Mouse (Mus musculus) gastrocnemius, adult 2 months (tissue): ENCODE measurements around the gene Itpr1. TPM values are rescaled to one million over a fixed set of nuclear protein-coding genes. Genes with fewer than 3 reads are reported as not detected.
A peak's percentile ranks its signal among the peaks of the same experiment; 100 is the strongest.

Experiments
- DNase-seq: peaks from one replicate; pipeline ENCODE4 v3.0.0; 2022
- H3K27ac ChIP-seq: fragments of 200-600 bp; 2 replicates; pipeline ENCODE4 v1.8.1; 2022; ENCODE audit warnings: mild to moderate bottlenecking
- H3K4me3 ChIP-seq: fragments of 200-600 bp; 2 replicates; pipeline ENCODE4 v1.8.1; 2022; ENCODE audit warnings: mild to moderate bottlenecking, moderate library complexity
- CTCF ChIP-seq: fragments of 200-600 bp; IDR thresholded peaks from 2 replicates; pipeline ENCODE4 v1.8.1; 2022; ENCODE audit warnings: antibody characterized with exemption, mild to moderate bottlenecking, moderate library complexity
- intact Hi-C: fragments of 180-260 bp; cut with DNase I; formaldehyde crosslinking; loops from one replicate; pipeline ENCODE4 v1.15.1; 2025
- total RNA-seq, 2 experiments: library from RNA; stranded (reverse); gene quantifications; 2 replicates each; pipeline ENCODE4 v1.2.3; 2021

The Itpr1 gene
- total RNA-seq, 2 experiments from 2014 or later, result 14.1 to 21.3 TPM

DNA sequence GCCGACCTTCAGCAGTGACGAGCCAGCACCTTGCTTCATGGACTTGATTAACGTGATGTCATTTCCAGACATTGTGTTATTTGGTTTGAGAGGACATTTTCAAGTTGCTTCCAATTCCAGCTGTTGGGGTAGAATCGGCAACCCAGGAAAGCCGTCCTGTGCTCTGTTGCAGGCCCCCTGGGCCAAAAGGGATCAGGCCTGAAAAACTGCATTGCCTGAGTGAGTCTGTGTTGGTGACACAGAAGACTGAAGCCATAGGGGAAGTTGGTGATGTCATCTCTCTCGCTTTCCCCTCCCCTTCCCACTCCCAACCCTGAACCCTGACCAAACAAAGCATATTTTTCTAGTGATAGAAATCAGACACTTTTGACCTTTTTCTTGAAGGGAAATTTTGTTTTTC, 114.7 kb downstream of the Itpr1 start:
- H3K27ac ChIP-seq, result peak overlapping the region; percentile 66
- no peak for DNase-seq
- intact Hi-C loops, result loop anchor here (10.0 kb wide), 1 partner anchor 247 kb away; no protein-coding TSS in a partner anchor
- no peak overlapping the region; the same call in 1 of the 2 replicates for H3K4me3 ChIP-seq
- no peak for TF ChIP-seq CTCF

DNA sequence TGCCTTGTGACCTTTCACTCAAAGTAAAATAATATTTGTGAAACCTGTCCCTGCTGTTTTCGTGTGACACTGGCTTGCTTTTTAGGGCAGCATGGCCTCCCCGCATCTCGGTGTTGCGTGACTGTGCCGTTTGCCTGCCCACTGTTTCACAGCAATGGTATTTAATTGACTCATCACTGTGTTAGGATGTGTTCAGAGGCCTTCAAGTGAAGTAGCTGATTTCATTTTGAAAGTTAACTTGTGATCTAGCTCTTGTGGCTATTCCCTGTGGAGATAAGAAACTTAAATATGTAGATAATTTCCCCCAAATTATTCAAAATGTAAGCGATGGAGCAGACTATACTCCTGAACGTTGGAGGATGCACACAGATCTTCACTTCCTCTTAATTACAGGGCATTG, 115.4 kb downstream of the Itpr1 start:
- no peak for DNase-seq
- intact Hi-C loops, result loop anchor here (10.0 kb wide), 1 partner anchor 247 kb away; no protein-coding TSS in a partner anchor
- Histone ChIP-seq H3K27ac (no peak overlapping the region), H3K4me3 (no peak overlapping the region)
- TF ChIP-seq CTCF, result no peak

DNA sequence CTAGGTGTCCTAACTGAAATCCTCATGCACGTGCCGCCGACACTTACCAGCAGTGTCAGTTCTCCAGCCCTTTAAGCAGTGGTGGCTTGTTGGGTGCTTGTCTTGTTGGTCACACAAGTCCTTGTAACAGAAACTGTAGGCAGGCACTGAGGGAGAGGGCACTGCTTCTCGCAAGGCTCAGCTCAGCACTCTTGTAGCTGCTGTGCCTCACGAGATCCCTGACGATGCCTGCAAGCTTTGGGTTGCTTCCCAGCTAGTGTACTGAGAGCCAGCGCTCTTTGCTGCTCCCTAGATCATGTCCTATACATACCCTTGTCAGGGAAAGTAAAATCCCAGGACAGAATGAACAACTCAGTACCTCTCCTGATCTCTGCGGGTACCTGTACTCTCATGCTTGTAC, 117.6 kb downstream of the Itpr1 start:
- no peak for DNase-seq
- H3K4me3 ChIP-seq, result no peak overlapping the region
- TF ChIP-seq CTCF, result no peak
- intact Hi-C loops, result no loop called here
- no peak overlapping the region for H3K27ac ChIP-seq

DNA sequence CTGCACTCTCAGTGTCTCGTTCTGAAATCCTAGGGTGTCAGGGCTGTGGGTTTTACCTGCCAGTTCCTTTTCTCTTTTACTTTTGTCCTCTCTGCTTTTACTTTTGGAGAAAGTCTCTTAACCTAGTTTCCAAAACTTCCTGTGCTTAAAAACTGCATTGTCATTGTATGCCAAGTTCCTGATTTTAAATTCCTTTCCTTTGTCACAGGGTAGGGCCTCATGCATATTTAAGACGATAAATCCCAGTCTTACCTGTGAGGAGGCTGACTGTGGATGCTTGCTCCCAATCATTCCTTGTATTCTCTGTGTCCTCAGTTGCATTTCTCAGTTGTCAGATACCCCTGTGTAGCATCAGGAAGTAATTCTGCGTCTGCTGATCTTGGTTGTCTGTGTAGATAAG, 118.4 kb downstream of the Itpr1 start:
- intact Hi-C loops, result no loop called here
- no peak overlapping the region for H3K4me3 ChIP-seq
- TF ChIP-seq CTCF, result no peak
- no peak for DNase-seq
- no peak overlapping the region for H3K27ac ChIP-seq

DNA sequence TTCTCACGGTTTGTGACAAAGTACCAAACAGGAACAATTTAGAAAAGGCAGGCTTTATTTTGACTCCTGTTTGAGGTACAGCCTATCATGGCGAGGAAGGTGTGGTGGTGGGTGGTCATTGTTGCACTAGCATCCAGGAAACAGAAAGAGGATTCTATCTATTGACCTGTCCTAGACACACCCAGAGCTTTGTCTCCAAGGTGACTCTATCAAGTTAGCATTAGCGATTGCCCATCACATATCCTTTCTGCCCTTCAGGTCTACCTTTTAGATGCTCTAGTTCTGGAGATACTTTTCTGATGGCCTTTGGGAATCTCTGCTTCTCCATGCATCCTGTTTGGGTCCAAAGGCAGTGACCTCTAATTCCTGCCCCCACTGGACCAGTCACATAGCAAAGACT, 121.2 kb downstream of the Itpr1 start:
- intact Hi-C loops, result no loop called here
- Histone ChIP-seq H3K27ac (no peak overlapping the region), H3K4me3 (no peak overlapping the region)
- no peak for TF ChIP-seq CTCF
- DNase-seq, result no peak

DNA sequence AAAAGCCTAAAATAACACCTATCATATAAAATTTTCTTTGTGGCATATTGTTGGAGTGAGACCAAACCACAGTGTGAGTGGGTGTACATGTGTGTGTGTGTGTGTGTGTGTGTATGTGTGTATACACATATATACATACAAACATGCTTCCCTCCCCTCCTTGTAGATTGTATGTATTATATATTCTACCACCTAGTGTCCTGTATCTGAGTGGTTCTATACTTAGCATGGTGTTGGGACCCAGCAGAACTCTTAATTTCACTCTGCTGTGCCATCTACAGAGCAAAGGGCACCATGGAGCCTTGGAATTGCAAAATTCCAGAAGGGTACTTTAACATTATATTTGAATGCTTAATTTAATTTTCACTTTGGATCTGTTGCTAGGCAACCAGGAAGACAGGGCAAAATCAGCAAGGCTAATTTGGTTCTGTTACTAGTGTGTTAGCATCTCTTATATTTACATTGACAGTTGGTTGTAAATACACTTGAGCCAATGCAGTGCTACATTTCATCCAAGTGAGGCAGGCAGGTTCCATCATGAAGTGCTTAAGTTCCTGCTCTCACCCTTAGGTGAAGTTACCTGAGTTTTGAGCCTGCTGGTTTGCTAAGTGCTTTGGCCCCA, 122.4 kb downstream of the Itpr1 start:
- Histone ChIP-seq H3K4me3 (no peak overlapping the region), H3K27ac (no peak overlapping the region)
- no peak for DNase-seq
- TF ChIP-seq CTCF, result no peak
- intact Hi-C loops, result no loop called here

DNA sequence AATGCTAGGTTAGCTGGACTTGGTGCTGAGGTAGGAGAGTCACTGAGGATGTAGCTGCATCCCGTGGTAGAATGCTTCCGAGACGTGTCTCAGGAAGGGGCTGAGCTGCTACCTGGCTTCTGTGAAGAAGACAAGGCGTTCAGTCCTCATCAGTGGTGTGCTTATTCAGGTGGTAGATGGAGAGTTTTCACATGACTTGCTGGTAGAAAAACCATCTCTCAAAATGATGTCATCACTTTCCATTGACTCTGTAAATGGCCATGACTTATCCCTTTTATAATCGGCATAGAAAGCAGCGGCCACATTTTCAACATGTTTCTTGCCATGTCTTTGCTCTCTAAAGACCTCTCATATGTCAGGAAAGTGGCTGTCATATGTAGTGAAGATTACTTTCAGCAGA, 123.6 kb downstream of the Itpr1 start:
- TF ChIP-seq CTCF, result no peak
- no peak for DNase-seq
- intact Hi-C loops, result no loop called here
- H3K4me3 ChIP-seq, result no peak overlapping the region
- no peak overlapping the region for H3K27ac ChIP-seq

DNA sequence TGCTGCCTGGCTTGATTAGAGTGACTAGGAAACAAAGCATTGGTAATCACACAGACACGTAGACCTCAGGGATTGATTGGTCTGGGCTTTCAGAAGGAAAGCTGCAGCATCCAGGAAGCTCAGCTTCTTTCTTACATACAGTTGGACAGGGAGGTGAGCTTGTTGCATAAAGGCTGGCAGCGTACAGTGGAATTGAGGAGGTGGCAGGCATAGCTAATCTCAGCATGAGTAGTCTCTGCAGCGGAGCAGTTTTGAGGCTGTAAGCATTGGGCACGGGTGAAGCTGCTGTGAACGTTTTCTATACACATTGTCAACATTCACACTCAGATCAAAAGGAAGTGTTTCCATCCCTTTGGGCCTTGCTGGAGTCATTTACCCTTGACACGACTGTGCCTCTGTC, 124.4 kb downstream of the Itpr1 start:
- H3K4me3 ChIP-seq, result no peak overlapping the region
- H3K27ac ChIP-seq, result no peak overlapping the region
- TF ChIP-seq CTCF, result no peak
- intact Hi-C loops, result no loop called here
- no peak for DNase-seq

DNA sequence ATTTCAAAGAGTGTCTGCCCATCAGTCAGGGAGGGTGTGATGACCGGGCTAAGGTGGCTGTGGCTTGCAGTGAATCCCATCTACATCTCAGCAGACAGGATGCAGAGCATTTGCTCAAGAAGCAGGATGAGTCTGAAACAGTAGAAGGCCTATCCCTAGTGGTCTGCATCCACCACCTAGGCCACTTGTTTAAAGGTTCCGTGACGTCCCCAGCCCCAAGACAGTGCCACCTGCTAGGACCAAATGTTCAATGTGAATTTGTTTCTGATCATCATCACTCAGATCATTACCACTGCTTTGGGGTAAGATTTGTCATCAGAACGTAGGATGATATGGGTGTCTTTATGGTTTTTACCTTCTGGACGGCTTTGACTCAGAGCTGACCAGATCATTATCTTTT, 125.5 kb downstream of the Itpr1 start:
- intact Hi-C loops, result no loop called here
- no peak for DNase-seq
- Histone ChIP-seq H3K4me3 (no peak overlapping the region), H3K27ac (no peak overlapping the region)
- TF ChIP-seq CTCF, result no peak

DNA sequence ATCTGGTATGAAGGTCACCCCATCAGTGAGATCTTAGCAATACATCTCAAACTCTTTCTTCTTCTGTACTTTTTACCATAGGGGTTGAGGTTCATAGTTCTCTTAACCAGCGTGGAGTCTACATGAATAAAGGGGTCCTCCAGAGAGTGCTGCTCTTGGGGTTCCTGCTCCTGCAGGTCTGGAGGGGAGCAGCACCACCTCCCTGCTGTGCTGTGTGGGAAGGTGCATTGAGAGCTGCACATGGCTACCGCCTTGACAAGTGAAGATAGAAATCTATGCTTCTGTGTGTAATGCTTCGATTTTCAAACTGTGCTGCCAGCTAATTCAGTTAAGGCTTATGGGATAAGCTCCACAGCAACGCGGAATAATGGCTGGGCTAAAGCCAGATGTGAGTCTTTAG, 130.1 kb downstream of the Itpr1 start:
- Histone ChIP-seq H3K27ac (no peak overlapping the region), H3K4me3 (no peak overlapping the region)
- intact Hi-C loops, result no loop called here
- no peak for DNase-seq
- no peak for TF ChIP-seq CTCF

DNA sequence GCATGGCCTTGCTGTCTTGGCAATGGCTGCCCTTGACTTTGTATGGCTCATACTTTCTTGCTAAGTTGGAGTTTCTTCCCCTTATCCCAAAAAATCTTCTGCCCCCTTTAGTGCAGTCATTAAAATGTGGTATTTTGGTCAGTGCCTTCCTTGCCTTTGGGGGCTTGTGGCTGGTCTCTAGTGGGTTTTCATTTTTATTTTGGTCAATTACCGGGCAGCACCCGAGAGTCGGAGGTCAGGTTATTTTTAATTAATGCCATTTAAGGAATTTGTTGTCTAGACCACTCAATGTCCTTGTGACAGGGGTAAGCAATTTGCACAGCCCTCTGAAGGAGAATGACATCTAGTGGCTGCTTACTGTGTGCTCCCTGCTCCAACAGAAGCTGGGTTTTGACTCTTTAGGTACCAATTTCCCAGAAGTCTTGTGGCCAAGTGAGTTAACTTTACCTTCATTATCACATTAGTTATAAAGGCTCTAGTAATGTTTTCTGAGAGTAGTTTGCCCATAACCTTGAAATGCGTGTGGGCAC, 130.9 kb downstream of the Itpr1 start:
- TF ChIP-seq CTCF, result peak; percentile 57
- DNase-seq, result no peak
- intact Hi-C loops, result no loop called here
- H3K4me3 ChIP-seq, result no peak overlapping the region
- H3K27ac ChIP-seq, result no peak overlapping the region

DNA sequence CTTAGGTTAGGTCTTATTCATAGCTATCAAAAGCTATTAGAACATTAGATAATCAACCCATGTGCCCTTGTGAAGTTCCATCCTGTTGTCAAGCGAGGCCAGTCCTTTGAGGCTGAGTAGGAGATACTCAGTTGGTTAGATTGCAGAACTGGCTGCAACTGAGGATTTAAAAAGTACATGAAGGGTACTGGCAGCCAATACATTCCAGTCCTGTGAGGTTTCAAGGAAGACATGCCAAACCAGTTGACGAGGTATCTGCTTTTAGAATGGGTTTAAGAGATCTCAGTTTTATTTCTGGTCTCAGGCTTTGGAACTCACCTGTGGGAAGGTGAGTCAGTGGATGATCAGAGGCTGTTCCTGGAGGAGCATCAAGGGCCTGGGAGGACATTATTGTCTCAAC, 137.9 kb downstream of the Itpr1 start:
- TF ChIP-seq CTCF, result no peak
- DNase-seq, result no peak

DNA sequence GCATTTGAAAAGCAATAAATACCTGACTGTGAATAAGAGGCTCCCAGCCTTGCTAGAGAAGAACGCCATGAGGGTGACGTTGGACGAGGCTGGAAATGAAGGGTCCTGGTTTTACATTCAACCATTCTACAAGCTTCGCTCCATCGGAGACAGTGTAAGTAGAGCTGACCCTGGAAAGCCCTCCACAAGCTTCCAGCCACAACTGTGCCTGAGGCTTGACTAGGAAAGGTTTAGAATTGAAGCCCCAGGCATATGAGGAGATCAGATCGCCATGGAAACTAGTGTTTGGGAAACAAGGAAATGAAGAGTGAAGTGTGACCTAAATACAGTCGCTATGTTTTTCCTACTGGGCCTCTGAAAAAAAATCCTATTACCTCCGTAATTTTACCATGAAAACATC, 139.1 kb downstream of the Itpr1 start:
- H3K27ac ChIP-seq, result peak overlapping the region; percentile 25
- intact Hi-C loops, result loop anchor here (5.0 kb wide), 1 partner anchor 250 kb away; no protein-coding TSS in a partner anchor
- no peak overlapping the region for H3K4me3 ChIP-seq
- no peak for TF ChIP-seq CTCF
- DNase-seq, result no peak

More for the DNA sequence above, 137.9 kb downstream of the Itpr1 start:
- intact Hi-C loops, result loop anchor here (5.0 kb wide), 1 partner anchor 248 kb away; no protein-coding TSS in a partner anchor
- Histone ChIP-seq H3K27ac (peak overlapping the region; percentile 35), H3K4me3 (no peak overlapping the region)

DNA sequence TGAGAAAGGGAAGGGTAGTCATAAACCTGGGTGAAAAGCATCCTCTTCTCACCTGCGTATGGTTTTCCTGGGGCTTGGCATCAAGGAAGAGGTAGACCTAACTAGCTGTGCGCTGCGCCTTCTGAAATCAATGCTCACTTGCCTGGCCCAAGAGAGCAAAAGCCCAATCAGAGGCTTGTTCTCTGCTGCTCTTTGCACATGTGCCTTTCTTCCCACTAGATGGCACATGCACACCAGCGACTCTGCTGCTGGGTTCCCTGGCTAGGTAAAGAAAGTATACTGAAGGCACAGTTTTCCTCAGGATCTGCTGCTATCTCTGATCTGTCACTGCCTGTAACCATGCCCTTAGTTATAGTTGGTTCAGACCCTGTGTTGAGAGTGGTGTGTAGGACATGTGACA, 154.5 kb downstream of the Itpr1 start:
- TF ChIP-seq CTCF, result peak; percentile 27; the same call in 1 of the 2 replicates
- H3K27ac ChIP-seq, result no peak overlapping the region
- DNase-seq, result no peak
- intact Hi-C loops, result no loop called here
- H3K4me3 ChIP-seq, result no peak overlapping the region
